Mouse (Mus musculus) Muller cell, postnatal 12 days (primary cell): Measurements from ENCODE around the gene Hspa4.
A peak's percentile ranks its signal among the peaks of the same experiment; 100 is the strongest.
"Not testable (repeated sequence)": the region's sequence is repeated elsewhere in the genome, so short reads cannot be mapped to it uniquely, and the experiment has no call there.

Experiments
- DNase-seq: peaks from one replicate; pipeline ENCODE4 v3.0.0-alpha.2; 2015; ENCODE audit errors: inconsistent ontology term

The Hspa4 gene

GRCm38 (mm10) chr11:53300330-53301166, at the start of gene Hspa4:
Gene Hspa4 (minus strand): TSS chr11:53300457.
- peak; percentile 99 for DNase-seq

- DNase-seq, result no peak
Observed at GRCm38 (mm10) chr11:53345738-53346137, 45.5 kb upstream of the Hspa4 start.

GRCm38 (mm10) chr11:53345328-53345727, 45.1 kb upstream of the Hspa4 start:
- DNase-seq, result no peak

GRCm38 (mm10) chr11:53342711-53343110, 42.5 kb upstream of the Hspa4 start:
- DNase-seq, result no peak

- DNase-seq, result not testable (repeated sequence)
Observed at GRCm38 (mm10) chr11:53341019-53341418, 40.8 kb upstream of the Hspa4 start.

- DNase-seq, result no peak
Observed at GRCm38 (mm10) chr11:53337684-53338083, 37.4 kb upstream of the Hspa4 start.

GRCm38 (mm10) chr11:53336924-53337323, 36.7 kb upstream of the Hspa4 start:
- no peak for DNase-seq

GRCm38 (mm10) chr11:53336182-53336571, 35.9 kb upstream of the Hspa4 start:
- DNase-seq, result no peak

- no peak for DNase-seq
Observed at GRCm38 (mm10) chr11:53335505-53336181, 35.4 kb upstream of the Hspa4 start.

GRCm38 (mm10) chr11:53332076-53332680, 31.9 kb upstream of the Hspa4 start:
- no peak for DNase-seq

- no peak for DNase-seq
Observed at GRCm38 (mm10) chr11:53331121-53331520, 30.9 kb upstream of the Hspa4 start.

GRCm38 (mm10) chr11:53330325-53330724, 30.1 kb upstream of the Hspa4 start:
- DNase-seq, result no peak

- DNase-seq, result peak; percentile 88
Observed at GRCm38 (mm10) chr11:53324512-53324968, 24.3 kb upstream of the Hspa4 start, which contains the start of gene Zcchc10. Gene Zcchc10 (plus strand): TSS chr11:53324679.

- DNase-seq, result not testable (repeated sequence)
Observed at GRCm38 (mm10) chr11:53319867-53320266, 19.6 kb upstream of the Hspa4 start.

- DNase-seq, result not testable (repeated sequence)
Observed at GRCm38 (mm10) chr11:53318568-53318967, 18.3 kb upstream of the Hspa4 start.

- DNase-seq, result no peak
Observed at GRCm38 (mm10) chr11:53318041-53318440, 17.8 kb upstream of the Hspa4 start.

- DNase-seq, result no peak
Observed at GRCm38 (mm10) chr11:53316996-53317395, 16.7 kb upstream of the Hspa4 start.

GRCm38 (mm10) chr11:53314770-53315173, 14.5 kb upstream of the Hspa4 start:
- peak; percentile 50 for DNase-seq

- not testable (repeated sequence) for DNase-seq
Observed at GRCm38 (mm10) chr11:53312823-53313222, 12.6 kb upstream of the Hspa4 start.

GRCm38 (mm10) chr11:53311385-53311784, 11.1 kb upstream of the Hspa4 start:
- no peak for DNase-seq

GRCm38 (mm10) chr11:53308884-53309310, 8.6 kb upstream of the Hspa4 start:
- DNase-seq, result peak; percentile 83

GRCm38 (mm10) chr11:53308251-53308864, 8.1 kb upstream of the Hspa4 start:
- peak; percentile 84 for DNase-seq
